Mouse (Mus musculus) ZHBTc4 (cell line): ENCODE measurements at regions not wholly inside any gene's neighbourhood (a gene's known extent, or its start where the extent isn't known, plus 50 kb on each side); places are given as distances from the start of the nearest gene placed in this dataset.

Source experiments
- DNase-seq: peaks from one replicate; pipeline ENCODE4 v3.0.0-alpha.2; 2011; ENCODE audit warnings: low read depth, low spot score

DNA sequence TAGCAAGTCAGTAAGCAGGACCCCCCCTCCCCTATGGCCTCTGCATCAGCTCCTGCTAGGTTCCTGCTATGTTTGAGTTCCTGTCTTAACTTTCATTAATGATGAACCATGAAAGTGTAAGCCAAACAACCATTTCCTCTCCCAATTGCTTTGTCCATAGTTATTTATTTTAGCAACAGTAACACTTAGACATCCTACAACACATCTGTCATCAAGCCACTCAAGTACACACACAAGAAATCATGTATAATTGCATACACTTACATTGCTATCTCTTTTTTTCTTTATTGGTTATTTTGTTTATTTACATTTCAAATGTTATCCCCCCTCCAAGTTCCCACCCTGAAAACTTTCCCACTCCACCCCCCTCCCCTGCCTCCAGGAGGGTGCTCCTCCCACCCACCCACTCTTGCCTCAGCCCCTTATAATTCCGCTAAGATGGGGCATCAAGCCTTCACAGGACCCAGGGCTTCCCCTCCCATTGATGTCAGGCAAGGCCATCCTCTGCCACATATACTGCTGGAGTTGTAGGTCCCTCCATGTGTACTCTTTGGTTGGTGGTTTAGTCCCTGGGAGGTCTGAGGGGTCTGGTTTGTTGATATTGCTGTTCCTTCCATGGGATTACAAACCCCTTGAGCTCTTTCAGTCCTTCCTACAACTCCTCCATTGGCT lies 310.9 kb upstream of the Ccnh start:
- DNase-seq = no peak

DNA sequence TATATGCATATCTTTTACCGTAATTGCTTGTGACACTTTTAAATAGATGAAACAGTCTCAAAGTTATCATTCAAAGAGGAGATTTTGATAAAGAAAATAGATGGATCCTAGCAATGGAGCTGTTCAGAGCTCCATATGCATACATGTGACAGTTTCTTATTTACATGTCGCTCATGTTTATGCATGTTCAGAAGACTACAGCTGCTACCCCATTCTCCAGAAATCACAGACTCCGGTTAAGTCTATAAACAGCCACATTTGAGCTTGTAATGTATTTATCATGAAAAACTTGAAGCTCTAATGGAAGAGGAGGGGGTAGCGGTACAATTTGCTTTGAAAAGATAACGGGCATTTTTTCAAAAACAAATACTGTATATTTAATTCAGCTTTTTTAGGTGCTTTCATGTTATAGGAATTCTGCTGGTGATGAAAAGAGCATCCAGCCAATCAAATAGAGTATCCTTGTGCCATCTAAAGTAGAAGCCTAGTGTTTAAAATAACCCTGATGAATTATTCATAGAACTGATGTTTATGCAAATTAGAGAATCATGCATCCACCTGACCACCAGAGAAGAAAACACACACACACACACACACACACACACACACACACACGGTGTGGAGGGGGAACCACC lies 283.7 kb upstream of the Ccnh start:
- DNase-seq = no peak

DNA sequence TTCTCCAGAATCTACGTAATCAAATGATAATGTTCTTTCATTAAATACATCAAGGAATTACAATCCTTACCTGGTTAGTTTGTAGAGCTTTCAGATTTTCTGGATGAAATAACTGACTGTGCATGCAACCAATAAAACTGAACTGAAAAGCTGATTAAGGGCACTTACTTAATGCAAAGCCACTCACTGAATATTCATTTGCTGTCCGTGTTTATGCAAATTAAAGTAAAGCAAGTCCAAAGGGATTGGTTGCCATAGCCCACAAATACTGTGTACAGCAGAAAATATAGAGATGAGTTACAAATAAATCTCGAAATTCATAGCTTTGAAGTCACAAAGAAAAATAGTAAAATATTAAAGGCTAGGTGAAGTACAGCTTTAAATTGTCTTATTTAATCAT lies 283.2 kb upstream of the Ccnh start:
- DNase-seq = no peak

DNA sequence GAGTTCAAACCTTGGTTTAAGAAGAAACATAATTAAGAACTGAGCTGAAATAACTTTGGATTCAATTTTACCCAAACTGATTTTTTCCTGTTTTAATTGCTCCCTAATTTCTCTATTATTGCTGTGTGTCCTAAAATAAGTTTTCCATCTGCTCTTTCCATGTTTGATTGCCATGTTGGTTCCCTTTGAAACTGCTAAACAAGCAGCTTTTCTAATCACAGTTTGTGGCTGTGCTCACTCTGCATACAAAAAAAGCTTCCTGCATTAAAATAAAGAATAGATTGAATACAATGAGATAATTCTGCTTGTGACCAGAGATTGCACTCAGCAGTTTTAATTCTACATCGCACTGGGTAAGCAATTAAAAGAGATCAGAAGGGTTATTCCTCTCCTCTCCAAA lies 257.9 kb upstream of the Ccnh start:
- no peak for DNase-seq

DNA sequence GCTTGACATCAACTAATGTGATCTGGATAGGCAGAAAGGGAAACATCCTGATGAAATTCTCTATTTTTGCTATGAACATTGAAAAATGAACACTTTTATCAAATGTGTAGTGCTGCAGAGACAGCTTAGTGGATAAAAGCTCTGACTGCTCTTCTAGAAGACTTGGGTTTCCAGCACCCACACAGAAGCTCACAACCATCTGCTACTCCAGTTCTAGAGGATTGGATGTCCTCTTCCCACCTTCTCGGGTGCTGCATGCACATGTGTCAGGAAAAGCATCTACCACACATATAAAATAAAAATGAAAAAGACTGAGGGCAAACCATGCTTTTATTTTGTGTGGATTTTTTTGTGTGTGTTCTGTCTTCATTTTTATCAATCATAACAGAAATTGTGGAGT lies 253.6 kb upstream of the Ccnh start:
- DNase-seq = no peak

DNA sequence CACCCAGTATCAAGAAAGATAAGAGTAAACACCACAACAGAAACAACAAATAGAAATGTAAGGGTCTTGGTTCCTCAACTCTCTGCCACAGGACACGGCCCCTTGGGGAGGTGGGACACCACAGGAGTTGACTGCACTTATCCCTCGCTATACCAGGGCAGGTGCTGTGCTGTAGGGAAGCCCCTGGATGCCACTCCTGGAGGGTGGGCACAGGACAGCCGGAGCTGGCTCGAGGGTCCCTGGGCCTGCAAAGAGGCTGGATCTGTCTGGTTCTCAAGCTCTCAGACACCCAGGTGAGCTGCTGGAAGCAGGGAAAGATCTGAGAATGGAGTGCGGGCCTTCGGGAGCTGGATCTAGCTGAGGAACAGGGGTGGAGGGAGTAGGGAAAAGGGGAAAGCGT lies 249.5 kb upstream of the Ccnh start:
- no peak for DNase-seq

DNA sequence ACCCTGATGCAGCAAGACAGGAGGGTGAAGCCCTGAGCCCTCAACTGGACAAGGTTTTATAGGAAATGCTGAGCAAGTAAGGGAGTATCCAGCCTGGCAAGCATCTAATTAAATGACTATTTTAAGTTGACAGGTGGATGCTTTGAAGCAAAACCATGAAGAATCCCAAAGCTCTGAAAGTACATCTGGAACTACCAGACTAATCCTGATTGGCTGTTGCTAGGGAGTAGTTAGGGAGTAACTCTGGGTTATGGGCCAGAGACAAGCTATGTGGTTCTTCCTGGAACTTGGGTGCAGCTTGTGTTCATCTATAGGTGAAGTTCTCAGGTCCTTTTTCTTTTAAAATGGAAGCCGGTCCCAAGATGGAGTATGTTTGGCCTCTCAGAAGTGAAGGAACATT lies 248.3 kb upstream of the Ccnh start:
- DNase-seq = no peak

DNA sequence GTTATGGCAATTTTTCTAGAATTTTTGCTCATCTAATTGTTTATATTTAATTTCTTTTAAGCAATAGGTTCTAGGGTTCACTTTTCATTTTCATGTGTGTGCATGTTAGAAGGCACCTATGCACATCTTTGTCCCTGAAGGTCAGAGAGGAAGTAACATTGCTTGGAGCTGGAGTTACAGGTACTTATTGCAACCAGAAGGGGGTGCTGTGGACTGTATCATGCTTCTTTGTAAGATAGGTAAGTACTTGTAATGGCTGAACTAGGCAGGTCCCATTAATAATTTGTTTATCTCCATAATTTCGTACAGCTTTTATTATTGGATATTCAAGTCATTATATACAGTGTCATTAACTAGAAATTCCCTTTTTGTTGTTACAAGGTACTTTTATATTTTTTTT lies 238.3 kb upstream of the Ccnh start:
- peak; percentile 77 for DNase-seq

DNA sequence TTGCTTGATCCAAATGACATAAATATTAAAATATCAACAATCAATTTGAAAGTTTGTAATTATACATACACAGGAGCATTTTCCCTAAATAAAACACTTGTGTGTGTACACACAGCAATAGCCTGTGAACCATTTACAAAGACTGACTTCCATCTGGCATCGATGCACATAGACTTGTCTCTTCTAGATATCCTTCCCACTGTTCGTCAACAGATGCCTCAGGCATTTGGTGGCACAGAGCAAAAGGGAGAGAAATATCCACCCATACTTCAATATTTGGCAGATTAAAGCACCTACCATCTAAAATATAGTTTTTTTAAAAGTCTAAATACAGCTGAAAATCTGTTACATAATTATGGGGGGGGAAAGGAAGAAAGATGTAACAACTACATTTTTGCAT lies 236.0 kb upstream of the Ccnh start:
- no peak for DNase-seq

DNA sequence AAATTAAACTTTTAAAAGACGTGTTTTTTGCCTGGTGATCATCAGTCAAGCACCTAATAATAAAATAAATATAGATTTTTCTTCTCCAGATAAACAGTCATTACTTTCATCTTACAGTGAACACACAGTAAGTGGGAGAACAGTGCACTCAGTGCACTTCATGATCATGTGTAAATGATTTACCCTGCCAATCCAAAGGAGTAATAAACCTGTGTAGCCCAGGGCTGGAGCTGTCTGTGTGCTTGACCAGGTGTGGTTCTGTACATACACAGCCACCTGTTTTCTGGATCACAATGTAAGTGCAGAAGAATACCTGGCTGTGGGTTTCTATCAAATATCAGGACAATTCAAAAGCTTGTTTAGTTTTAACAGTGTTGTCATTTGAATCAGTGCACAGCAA lies 235.4 kb upstream of the Ccnh start:
- DNase-seq = no peak

DNA sequence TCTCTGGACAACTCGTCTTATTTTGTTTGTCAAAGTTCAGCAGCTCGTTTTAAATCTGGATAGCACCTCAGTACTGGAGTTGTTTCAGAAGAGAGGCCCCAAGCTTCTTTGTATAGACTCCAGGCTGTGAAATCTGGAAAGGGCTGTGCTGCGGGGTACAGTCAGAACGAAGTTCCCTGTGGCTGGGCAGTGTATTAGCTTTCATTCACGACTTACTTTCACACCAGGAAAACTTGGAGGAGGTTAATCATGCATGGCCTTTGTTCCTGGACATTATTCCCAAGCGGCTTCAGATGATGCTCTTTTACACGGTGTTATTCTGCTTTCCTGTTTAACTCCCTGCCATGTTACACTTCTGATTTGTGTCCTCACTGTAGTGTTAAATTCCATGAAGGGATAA lies 220.3 kb upstream of the Ccnh start:
- no peak for DNase-seq
